Mouse (Mus musculus) embryonic fibroblast, embryonic 13.5 days (primary cell): ENCODE data around the gene Xk. TPM values are rescaled to one million over a fixed set of nuclear protein-coding genes. Genes with fewer than 3 reads are reported as not detected.
A peak's percentile ranks its signal among the peaks of the same experiment; 100 is the strongest.

Source experiments
- H3K27ac ChIP-seq: 2 replicates; pipeline ENCODE4 v1.5.1; 2012; ENCODE audit warnings: low read length, control low read depth, inconsistent platforms; ENCODE audit not compliant: insufficient read depth
- H3K4me1 ChIP-seq: 2 replicates; pipeline ENCODE4 v1.6.1; 2011; ENCODE audit warnings: low read length; ENCODE audit not compliant: control insufficient read depth, insufficient read depth
- H3K4me3 ChIP-seq: 2 replicates; pipeline ENCODE4 v1.5.1; 2011; ENCODE audit warnings: mild to moderate bottlenecking, control low read depth, low read length; ENCODE audit not compliant: insufficient read depth
- CTCF ChIP-seq: IDR thresholded peaks from 2 replicates; pipeline ENCODE4 v1.5.1; 2011; ENCODE audit warnings: mild to moderate bottlenecking, control low read depth, low read length, moderate library complexity, borderline replicate concordance; ENCODE audit not compliant: insufficient read depth
- POLR2A ChIP-seq: IDR thresholded peaks from 2 replicates; pipeline ENCODE4 v1.6.1; 2011; ENCODE audit warnings: low read depth, mild to moderate bottlenecking, control low read depth, low read length, moderate library complexity
- polyA plus RNA-seq: library from polyadenylated mRNA; stranded (reverse); fragments of >200 nt; gene quantifications from 2 replicates; pipeline ENCODE4 v1.2.4, GENCODE M21; 2011; ENCODE audit warnings: low read depth; ENCODE audit not compliant: missing spikeins, insufficient read length

The Xk gene
- 2.8 and 4.2 TPM in 2 replicates for polyA plus RNA-seq

DNA sequence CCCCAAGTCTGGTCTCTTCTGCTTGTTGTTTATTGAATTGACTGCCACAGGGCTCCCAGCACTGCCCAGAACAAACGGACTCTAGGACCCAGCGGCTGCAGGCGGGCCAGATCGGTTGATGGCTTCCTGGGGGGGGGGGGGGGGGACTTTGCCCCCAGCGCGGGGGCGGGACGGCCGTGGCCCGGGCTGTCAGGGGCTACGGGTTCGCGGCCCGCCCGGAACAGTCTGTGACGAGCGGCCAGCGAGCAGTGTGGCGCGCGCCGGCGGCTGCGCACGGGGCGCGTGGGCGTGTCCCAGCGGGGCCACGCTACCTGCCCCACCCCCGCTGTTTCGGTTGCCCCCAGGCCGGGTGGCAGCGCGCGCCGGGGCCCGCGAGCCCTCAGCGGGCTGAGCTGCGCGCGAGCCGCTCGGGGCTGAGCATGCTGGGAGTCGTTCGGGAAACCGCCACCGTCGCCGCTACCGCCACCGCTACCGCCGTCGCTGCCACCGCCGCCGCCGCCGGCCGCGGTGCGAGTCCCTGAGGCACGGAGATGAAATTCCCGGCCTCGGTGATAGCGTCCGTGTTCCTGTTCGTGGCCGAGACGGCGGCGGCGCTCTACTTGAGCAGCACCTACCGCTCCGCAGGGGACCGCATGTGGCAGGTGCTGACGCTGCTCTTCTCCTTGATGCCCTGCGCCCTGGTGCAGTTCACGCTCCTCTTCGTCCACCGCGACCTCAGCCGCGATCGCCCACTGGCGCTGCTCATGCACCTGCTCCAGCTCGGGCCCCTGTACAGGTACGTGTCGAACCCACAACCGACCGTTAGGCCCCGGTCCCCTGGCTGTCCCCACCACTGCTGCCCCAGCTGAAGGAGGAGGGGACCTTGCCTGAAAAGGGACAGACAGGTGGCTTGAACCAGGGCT, at the start of gene Xk:
TSS of gene Xk (plus strand) at position 297 of the 902 bp plus-strand sequence.
- H3K4me1 ChIP-seq: no peaks in the 10 kb centered on the region
- peak within 1 kb of the TSS; percentile 58 for H3K4me3 ChIP-seq
- TF ChIP-seq CTCF: no peak
- 0 out of 2 replicates have a peak, but pooled peaks have one; percentile 8 for TF ChIP-seq POLR2A
- H3K27ac ChIP-seq: peak within 1 kb of the TSS; percentile 47; the same call in 1 of the 2 replicates

DNA sequence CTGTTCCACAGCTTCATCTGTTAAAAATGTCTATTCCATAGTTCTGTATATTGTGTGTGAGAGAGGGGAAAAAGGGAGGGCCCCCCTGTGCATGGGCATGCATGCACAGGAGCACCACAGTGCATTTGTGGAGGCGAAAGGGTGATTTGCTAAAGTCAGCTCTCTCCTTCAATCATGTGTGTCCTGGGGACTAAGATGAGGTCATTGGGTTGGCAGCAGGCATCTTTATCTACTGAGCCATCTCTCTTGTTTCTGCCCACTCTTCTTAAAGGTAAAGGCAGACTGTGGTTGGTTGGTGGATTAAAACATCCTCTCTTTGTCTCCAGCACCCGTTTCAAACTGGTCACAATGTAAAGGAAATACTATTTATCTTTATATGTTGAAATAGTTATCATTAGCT, 45.5 kb upstream of the Xk start:
- Histone ChIP-seq H3K4me1 (no peaks in the 10 kb centered on the region), H3K27ac (no peak overlapping the region), H3K4me3 (no peak overlapping the region)
- TF ChIP-seq POLR2A (no peak), CTCF (no peak)

DNA sequence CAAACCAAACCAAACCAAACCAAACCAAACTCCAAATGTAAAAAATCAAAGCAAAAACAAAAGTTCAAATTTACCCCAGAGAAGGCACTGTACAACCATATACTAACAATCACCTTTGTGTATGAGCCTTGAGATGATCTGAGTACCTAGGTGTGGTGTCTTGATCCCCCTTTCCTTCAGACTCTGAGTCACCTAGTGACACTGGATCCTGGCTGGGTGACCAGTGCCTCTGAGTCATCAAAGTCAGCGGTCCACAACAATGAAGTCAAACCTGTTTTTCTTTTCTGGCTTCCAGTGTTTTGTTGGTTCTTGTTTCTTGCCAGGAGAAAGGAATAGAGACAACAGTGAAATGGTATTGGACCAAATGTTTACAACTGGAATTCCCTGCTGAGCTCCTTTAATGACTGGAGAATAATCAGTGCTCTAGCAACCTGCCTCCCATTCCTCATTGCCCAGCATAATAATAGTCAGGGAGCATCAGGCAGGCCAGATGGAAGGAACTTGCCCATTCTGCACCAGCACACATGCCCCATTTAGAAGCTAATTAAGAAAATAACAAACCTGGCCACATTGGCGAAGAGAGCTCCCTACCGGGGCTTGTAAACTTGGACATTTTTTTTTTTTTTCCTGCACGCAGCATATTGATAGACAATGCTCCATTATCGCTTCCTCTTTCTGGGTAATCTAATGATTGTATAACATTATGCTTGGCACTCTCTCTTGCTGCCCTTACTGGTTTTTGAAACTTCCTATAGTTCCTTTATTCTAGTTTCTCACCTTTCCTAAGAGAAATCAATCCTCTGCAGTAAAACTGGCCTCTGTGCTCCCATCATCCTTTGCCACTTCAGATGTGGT, 31.6 kb upstream of the Xk start:
- H3K4me3 ChIP-seq: no peak overlapping the region
- TF ChIP-seq CTCF (no peak), POLR2A (no peak)
- no peaks in the 10 kb centered on the region for H3K4me1 ChIP-seq
- no peak overlapping the region for H3K27ac ChIP-seq

DNA sequence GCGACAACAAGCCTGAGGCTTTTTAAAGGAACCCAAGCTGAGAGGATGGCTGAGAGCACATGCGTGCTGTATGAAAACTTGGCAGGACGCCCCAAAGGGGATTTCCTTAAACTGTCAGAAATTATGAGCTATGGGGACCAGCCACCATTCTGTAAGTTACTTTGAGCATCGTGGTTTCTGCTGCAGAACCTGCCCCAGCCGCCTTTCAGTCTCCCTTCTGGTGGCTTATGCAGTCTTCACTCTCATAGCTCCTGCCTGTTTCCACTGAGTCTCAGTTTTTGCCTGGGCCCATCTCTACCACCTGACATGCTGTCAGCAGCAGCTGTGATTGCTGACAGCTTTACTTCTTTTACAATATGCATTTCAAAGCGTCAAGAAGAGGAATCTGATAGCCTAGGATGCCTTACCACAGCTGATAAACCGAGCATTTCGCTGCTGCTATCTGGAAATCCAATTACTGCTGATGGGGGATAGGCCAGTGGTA, 29.1 kb upstream of the Xk start:
- Histone ChIP-seq H3K4me3 (no peak overlapping the region), H3K27ac (no peak overlapping the region), H3K4me1 (no peaks in the 10 kb centered on the region)
- TF ChIP-seq CTCF: no peak
- no peak for TF ChIP-seq POLR2A

DNA sequence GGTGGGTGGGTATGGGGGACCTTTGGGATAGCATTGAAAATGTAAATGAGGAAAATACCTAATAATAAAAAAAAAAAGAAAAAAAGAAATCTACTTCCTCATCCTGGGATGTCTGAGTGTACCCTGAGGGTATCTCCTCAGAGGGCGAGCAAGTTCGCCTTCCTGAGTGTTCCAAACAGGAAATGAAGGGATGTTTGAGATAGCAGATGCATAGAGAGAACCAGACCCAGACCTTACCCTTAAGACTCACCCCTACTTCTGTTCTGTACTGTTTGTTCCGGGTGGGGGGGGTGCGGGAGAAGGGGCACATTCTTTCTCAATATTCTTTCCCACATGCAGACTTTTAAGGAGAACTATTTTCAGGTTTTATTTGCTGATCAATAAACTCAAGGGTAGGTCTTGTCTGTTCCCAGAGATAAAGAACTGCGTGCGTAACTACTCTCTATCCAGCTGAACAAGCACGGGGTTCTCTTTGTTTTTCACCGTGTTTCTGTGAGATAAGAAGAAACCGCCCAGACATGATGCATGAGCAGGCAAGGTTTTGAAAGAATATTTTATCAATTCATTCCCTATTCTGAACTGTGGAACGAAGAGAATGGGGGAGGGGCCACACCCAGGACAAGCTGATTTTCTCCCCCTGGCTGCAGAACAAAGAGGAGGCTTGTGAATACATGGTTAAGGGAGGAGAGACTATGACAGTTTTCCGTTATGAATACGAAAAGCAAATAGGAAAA, 27.8 kb upstream of the Xk start:
- no peaks in the 10 kb centered on the region for H3K4me1 ChIP-seq
- H3K27ac ChIP-seq: no peak overlapping the region
- no peak overlapping the region for H3K4me3 ChIP-seq
- no peak for TF ChIP-seq POLR2A

DNA sequence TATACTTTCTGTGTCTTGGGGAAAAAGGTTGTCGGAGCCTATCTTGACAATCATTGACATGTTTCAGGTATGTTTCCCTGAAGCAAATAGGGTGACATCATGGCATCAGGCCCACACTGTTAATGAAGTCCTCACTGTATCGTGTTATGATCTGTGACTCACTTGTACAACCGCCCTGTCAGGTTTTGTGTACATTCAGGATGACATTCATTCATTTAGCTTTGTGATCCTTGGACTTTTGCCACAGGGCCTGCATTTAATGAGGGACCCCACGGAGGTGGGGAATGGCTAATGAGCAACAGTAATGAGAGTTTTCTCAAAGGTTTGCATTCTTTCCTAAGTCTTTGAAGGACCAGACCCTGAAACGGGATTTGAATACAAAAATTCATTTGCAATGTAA, 23.6 kb upstream of the Xk start:
- H3K27ac ChIP-seq: no peak overlapping the region
- H3K4me1 ChIP-seq: no peaks in the 10 kb centered on the region
- TF ChIP-seq POLR2A (no peak), CTCF (no peak)
- no peak overlapping the region for H3K4me3 ChIP-seq

DNA sequence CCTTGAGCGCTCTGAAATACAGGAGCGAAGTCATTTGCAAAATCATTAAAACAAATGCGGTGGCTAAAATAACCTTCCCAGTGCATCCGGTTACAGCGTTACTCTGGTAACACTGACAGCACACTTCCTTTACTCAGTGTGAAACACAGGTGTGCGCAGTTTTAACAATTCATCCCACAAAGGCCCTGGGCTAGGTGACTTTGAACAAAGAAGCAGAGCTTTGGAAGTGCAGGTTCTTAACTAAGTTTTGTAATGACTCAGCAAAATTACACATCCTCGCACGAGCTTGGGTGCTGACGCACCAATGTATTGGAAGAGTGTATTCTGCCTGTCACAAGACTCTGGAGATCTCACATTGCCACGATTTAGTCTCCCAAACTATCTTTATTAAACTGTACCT, 18.6 kb upstream of the Xk start:
- TF ChIP-seq POLR2A (no peak), CTCF (no peak)
- Histone ChIP-seq H3K27ac (no peak overlapping the region), H3K4me3 (no peak overlapping the region), H3K4me1 (no peaks in the 10 kb centered on the region)

DNA sequence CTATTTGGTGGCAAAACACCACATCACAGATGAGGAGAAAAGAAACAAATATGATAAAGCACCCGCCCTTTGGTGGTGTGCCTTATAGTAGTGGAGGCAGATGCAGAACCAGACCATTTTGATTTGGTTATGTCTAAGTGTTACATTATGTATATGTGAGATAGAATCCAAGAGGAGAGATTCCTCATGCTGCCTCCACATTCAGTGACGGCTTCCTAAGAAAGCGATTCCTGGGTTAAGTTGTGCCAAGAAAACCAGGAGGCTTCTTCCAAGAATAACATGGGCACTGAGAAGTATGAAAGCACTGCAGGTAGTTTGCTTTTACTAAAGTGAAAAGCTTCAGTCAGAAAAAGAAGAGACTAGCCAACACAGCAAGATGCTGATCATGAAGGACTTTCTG, 17.7 kb upstream of the Xk start:
- TF ChIP-seq CTCF (no peak), POLR2A (no peak)
- no peak overlapping the region for H3K4me3 ChIP-seq
- no peaks in the 10 kb centered on the region for H3K4me1 ChIP-seq
- no peak overlapping the region for H3K27ac ChIP-seq

DNA sequence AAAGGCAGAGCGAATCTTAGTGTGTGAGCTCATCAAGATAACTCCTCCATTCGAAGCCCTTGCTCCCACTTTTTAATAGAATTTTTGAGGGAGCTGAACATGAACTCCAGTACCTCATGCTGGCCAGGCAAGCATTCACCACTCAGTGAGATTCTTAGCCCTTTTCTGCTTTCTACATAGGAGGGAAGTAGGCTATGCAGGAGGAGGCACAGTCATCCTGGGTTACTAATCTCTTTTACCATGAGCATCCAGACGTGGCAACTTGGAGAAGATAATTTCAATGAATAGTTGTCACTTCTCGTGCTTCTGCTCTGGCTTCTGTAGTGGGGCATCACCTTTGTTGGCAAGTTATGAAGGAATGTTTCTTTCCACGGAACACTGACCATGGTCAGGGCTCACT, 15.8 kb upstream of the Xk start, which contains the start of gene Gm14862:
TSS of gene Gm14862 (minus strand) at position 134 of the 400 bp plus-strand sequence.
- TF ChIP-seq CTCF: no peak
- TF ChIP-seq POLR2A: no peak
- H3K4me3 ChIP-seq: no peak within 1 kb of the TSS
- H3K4me1 ChIP-seq: no peaks in the 10 kb centered on the region
- no peak within 1 kb of the TSS for H3K27ac ChIP-seq
